Mouse (Mus musculus): ENCODE data around the gene 4932438H23Rik. TPM values are rescaled to one million over a fixed set of nuclear protein-coding genes. Genes with fewer than 3 reads are reported as not detected.
"Not testable (repeated sequence)": the region's sequence is repeated elsewhere in the genome, so short reads cannot be mapped to it uniquely, and the experiment has no call there.

The 4932438H23Rik gene
- total RNA-seq, 4 experiments from 2014 or later, result 0.19 to 0.39 (median 0.34) TPM; not detected in 1

GRCm38 (mm10) chr16:91099444-91100065 lies 4.6 kb upstream of the 4932438H23Rik start:
- no peak for DNase-seq (ENCODE audit: low spot score in 2 of 2)

DNA sequence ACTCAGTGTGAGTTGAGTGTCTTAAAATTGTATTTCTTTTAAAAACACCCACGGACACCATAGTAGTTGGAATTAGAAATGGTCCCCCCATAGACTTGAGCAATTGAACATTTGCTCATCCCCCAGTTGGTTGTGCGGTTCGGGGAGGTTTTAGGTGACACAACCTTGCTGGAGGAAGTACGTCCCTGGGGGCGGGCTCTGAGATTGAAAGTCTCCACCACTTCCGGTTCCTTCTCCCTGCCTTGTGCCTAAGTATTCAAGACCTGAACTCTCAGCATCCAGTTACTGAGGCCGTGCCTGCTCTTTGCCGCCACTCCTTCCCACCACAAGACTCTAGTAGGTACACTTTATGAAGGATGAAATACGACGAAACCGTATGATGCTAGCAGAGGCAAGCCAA lies 2.9 kb upstream of the 4932438H23Rik start:
- no peak for DNase-seq (ENCODE audit: low spot score in 2 of 2)

GRCm38 (mm10) chr16:91096984-91097506 lies 2.1 kb upstream of the 4932438H23Rik start:
- DNase-seq (ENCODE audit: low spot score in 2 of 2), result no peak

- no peak for DNase-seq (ENCODE audit: low spot score in 2 of 2)
Observed at GRCm38 (mm10) chr16:91096016-91096415, 1.1 kb upstream of the 4932438H23Rik start.

DNA sequence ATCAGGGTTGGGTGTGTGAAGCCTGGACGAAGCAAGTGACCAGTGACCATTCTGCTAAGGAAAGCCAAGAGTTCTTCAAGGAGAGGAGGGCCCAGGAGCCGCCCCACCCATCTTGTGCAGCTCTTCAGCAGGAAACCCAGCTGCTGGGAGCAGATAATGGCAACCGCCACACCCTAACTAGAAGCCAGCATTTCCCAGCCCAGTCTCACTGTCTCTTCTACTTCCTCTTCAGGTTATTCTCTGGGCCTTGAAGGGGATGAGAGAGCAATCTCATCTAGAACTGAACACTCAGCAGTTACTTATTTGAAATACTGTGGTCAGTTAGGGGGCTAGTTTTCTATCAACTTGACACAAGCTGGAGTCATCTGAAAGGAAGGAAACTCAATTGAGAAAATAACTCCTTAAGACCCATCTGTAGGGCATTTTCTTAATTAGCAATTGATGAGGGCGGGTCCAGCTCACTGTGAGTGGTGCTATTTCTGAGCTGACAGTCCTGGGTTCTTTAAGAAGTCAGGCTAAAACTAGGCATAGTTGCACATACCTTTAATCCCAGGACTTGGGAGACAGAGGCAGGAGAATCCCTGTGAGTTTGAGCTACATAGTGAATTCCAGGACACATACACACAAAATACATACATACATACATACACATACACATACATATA lies 8.1 kb downstream of the 4932438H23Rik start:
- no peak for DNase-seq (ENCODE audit: low spot score in 2 of 2)

DNA sequence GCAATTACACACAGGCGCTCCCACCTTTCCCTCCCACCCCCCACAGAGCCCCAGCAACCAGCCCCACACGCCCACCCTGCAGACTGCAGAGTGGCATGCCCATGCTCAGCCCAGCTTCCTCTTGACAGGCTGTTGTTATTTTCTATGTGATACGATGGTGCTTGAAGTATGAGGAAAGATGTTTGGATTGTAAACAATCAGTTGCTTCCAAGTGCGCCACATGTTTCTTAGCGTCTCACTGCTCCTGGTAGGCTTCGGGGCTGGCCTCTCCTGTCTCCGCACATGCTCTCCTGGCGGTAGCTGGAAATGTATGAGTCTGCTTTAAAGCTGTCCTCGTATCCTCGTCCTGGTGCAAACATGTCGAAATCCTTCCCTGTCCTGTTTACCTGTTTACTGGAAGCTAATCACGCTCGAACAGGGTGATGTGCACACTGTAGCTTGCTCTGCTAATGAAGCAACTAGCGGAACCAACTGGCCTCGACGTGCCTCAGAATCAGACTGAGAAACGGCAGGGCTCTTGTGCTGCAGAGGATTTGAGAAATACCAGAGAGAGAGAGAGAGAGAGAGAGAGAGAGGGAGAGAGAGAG lies 9.6 kb downstream of the 4932438H23Rik start:
- no peak for DNase-seq (ENCODE audit: low spot score in 2 of 2)

GRCm38 (mm10) chr16:91084307-91085238 lies 10.3 kb downstream of the 4932438H23Rik start:
- DNase-seq (ENCODE audit: low spot score in 2 of 2), result no peak

GRCm38 (mm10) chr16:91083002-91083646 lies 11.8 kb downstream of the 4932438H23Rik start:
- DNase-seq (ENCODE audit: low spot score in 2 of 2), result no peak

DNA sequence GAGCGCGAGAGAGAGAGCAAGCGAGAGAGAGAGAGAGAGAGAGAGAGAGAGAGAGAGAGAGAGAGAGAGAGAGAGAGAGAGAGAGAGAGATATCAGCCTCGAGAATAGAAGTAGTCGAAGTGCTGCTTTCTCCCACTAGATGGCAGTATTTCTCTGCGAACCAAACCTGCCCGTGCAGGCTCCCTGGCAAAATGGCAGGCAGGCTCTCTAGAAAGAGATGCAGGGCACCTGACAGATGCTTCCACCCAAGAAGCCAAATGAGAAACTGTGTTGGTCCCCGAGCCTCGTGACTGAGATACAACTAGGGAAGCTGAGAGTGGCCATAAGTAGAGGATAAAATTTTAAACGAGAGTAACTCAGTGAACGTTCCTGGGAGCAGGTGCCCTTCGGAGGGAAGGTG lies 13.4 kb downstream of the 4932438H23Rik start:
- peak; percentile 11 to 22 for DNase-seq (ENCODE audit: low spot score in 2 of 2)

DNA sequence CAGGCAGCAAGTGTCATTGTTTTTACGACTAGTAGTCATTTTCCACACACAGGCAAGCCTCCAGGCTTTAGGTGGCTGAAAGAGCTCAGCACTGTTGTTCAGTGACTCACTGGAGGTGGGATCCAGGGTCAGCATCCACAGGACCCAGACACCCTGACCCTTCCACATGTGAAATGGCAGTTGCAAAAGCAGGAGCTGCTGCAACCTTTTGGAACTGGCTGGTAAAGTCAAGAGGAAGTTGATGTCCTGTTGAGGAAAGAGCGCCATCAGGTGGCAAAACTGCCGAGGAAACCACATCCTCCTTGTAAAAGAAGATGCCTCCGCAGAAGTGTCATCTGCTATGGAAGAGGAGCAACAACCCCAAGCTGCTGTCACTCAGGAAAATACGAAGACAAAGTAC lies 18.7 kb downstream of the 4932438H23Rik start:
- DNase-seq (ENCODE audit: low spot score in 2 of 2), result no peak

DNA sequence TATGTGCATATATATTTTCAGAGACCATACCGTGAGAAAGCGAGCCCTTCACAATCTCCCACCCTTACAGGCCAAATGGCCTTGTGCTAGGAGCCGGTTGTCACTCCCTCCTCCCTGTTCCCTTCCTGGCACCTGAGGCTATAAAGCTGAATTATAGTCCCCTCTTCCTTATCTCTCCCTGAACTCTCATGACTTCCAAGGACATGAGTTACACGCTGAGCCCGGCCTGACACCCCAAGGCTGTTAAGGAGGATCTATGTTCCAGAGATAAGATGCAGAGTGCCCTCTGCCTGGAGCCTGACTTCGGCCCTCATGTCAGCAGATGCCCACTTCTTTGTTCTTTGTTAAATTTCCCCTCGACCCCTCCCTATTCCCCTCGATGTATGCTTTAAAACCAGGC lies 19.5 kb downstream of the 4932438H23Rik start:
- not testable (repeated sequence) for DNase-seq (ENCODE audit: low spot score in 2 of 2)

GRCm38 (mm10) chr16:91073163-91073892 lies 21.6 kb downstream of the 4932438H23Rik start:
- DNase-seq (ENCODE audit: low spot score in 2 of 2), result peak; percentile 79 to 80

DNA sequence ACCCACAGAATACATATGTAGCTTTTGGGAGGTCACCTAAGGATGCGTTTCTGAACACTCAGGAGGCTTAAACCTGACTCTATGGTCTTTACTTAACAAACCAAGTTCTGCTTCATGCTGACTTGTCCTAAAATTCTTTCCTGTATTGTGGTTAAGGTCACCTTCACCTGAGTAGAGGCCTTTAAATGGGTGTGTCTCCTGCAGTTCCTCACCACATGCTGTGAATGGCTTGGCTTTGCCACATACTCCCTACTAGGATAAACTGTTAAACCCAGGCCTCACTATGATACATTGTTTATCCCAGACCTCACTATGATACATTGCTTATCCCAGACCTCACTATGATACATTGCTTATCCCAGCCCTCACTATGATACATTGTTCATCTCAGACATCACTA lies 22.7 kb downstream of the 4932438H23Rik start:
- no peak for DNase-seq (ENCODE audit: low spot score in 2 of 2)

DNA sequence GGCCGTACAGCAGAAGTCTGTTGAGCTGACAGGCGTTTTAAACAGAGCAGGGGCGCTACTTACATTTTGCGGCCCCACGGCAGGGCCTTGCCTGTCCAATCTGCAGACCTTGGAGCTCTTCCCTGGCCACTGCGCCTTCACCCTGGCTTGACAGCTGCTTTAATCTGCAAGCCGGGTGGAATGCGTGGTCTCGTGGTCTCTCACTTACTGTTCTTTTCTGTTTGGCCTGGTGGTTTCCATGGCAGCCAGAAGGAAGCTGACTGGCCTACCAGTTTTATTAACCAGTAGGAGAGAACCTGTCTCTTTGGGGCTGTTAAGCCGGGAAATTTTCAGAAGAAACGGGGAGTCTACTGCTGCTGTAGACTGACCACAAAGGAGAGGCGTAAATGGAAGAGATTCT lies 26.0 kb downstream of the 4932438H23Rik start:
- no peak for DNase-seq (ENCODE audit: low spot score in 2 of 2)

DNA sequence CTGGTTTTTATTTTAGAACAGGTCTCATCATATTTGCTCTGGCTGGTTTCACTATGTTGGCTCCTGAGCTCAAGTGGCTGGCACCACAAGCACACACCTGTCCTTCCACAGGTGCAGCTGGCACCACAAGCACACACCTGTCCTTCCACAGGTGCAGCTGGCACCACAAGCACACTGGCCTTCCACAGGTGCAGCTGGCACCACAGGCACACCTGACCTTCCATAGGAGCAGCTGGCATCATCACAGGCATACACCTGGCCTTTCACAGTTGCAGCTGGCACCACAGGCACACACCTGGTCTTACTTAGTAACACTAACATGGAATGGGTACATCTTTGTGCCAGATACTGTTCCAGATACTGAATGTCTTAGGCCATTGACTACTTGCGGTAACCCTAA lies 27.8 kb downstream of the 4932438H23Rik start:
- no peak for DNase-seq (ENCODE audit: low spot score in 2 of 2)

DNA sequence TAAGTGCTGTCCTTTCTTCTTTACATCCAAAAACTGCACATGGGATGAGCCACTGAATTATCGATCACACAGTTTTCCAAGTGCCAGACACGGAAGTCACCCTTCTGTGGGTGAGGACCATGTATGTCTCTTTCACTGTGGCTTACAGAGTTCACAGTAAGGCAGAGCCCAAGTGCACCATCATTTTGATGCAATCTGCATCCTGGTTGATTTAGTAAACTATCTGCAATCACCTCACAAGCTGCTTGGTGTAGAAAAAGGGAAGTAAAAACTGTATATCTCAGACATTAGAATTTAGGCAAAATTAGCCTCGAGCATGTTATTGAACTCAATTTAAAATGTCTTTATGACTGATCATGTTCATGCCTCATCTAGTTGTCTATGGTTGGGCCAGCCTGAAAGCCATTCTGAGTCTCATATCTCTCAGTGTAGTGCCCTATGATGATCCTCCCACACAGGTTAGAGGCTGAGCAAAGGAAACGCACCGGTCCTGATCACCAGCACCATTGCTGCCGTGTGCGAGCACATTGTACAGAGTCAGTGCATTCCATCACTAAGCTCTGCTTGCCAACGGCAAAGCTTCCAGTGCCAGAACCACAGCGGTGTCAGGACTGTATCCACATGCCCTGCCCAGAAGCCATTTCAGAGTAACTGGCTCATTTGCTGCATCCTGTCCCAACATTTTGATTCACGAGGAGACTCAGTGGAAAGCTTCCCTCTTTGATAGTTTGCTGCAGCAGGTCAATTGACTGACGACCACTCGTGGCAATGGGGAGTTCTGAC lies 30.1 kb downstream of the 4932438H23Rik start:
- no peak for DNase-seq (ENCODE audit: low spot score in 2 of 2)

DNA sequence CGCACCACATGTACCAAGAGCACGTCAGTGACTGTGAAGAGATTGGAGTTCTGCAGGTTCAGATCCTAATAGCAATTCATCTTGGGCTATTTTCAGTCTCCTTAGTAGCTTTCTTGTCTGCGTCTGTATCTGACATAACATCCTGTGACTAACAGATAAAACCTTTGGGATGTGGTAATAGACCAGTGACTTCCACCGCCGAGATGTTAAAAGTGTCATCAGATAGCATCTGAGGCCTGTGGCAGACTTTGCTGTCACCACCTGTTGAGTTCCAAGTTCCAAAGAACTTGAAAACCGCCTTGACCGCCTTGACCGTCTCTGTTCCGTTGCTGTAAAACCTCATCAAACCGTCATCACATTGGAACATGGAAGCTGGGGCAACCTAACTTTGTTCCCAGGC lies 31.1 kb downstream of the 4932438H23Rik start:
- no peak for DNase-seq (ENCODE audit: low spot score in 2 of 2)

GRCm38 (mm10) chr16:91061531-91062318 lies 33.2 kb downstream of the 4932438H23Rik start:
- no peak for DNase-seq (ENCODE audit: low spot score in 2 of 2)

- DNase-seq (ENCODE audit: low spot score in 2 of 2), result no peak
Observed at GRCm38 (mm10) chr16:91057741-91058140, 37.2 kb downstream of the 4932438H23Rik start.

Measured in gastrocnemius, adult 8-10 months (tissue).